Mouse (Mus musculus) G1E (cell line): ENCODE measurements around the gene Egfem1. TPM values are rescaled to one million over a fixed set of nuclear protein-coding genes. Genes with fewer than 3 reads are reported as not detected.

Source experiments
- ATAC-seq: 2 replicates; pipeline ENCODE4 v1.8.0; 2016; ENCODE audit warnings: mild to moderate bottlenecking; ENCODE audit not compliant: insufficient number of reproducible peaks, poor library complexity, low FRiP score, severe bottlenecking; ENCODE audit errors: extremely low read depth
- DNase-seq: peaks from one replicate; pipeline ENCODE4 v3.0.0; 2012; ENCODE audit warnings: low spot score
- H3K27me3 ChIP-seq: 2 replicates; pipeline ENCODE4 v1.6.1; 2012; ENCODE audit warnings: mild to moderate bottlenecking, low read length, inconsistent platforms; ENCODE audit not compliant: insufficient read depth
- H3K36me3 ChIP-seq: replicated peaks from 2 replicates; pipeline ENCODE3; 2012; ENCODE audit warnings: mild to moderate bottlenecking, inconsistent platforms
- H3K4me1 ChIP-seq: 2 replicates; pipeline ENCODE4 v1.6.1; 2012; ENCODE audit warnings: low read depth, low read length, inconsistent platforms, mixed read lengths; ENCODE audit not compliant: insufficient read depth
- H3K4me3 ChIP-seq: 2 replicates; pipeline ENCODE4 v1.5.1; 2012; ENCODE audit warnings: low read depth, mild to moderate bottlenecking, inconsistent platforms, low read length, moderate library complexity, mixed read lengths
- H3K9me3 ChIP-seq: replicated peaks from 2 replicates; pipeline ENCODE4 v1.6.1; 2012; ENCODE audit warnings: inconsistent platforms
- CTCF ChIP-seq: IDR thresholded peaks from 2 replicates; pipeline ENCODE4 v1.5.1; 2012; ENCODE audit warnings: low read depth, low read length, inconsistent platforms, mixed read lengths
- GATA1 ChIP-seq: IDR thresholded peaks from 2 replicates; pipeline ENCODE4 v1.6.1; 2012; ENCODE audit warnings: borderline replicate concordance, low read length, inconsistent platforms, mixed read lengths
- GATA2 ChIP-seq: IDR thresholded peaks from 2 replicates; pipeline ENCODE4 v1.6.1; 2012; ENCODE audit warnings: low read depth, low read length, inconsistent platforms, borderline replicate concordance
- POLR2AphosphoS5 ChIP-seq: IDR thresholded peaks from 2 replicates; pipeline ENCODE4 v1.6.1; 2012; ENCODE audit warnings: low read depth, low read length, inconsistent platforms; ENCODE audit not compliant: insufficient replicate concordance
- TAL1 ChIP-seq: conservative IDR thresholded peaks from 2 replicates; pipeline ENCODE4 v1.6.1; 2012; ENCODE audit warnings: low read depth, low read length, inconsistent platforms, mixed read lengths
- polyA plus RNA-seq: library from polyadenylated mRNA; stranded (reverse); fragments of >175 nt; gene quantifications from 2 replicates; pipeline ENCODE4 v1.2.3, GENCODE M21; 2012
- total RNA-seq, 2 experiments: library from RNA; stranded (forward) in 1 of 2; stranded (reverse) in 1 of 2; fragments of 200-1000 nt in 1 of 2; fragments of >200 nt in 1 of 2; fragmentation: Nextera tagmentation in 1 of 2; gene quantifications; 2 replicates each; pipeline ENCODE4 v1.2.3; 2014 to 2017

The Egfem1 gene
- total and polyA plus RNA-seq, 3 experiments: 0.22 TPM; not detected in 2

- DNase-seq: no peak
- no peaks in the 10 kb centered on the region for H3K4me1 ChIP-seq
- ATAC-seq: no peak
- no peaks in the 10 kb centered on the region for H3K9me3 ChIP-seq
- H3K36me3 ChIP-seq: no peaks in the 10 kb centered on the region
- H3K27me3 ChIP-seq: no peaks in the 10 kb centered on the region
- no peak overlapping the region for H3K4me3 ChIP-seq
- TF ChIP-seq TAL1 (no peak), GATA2 (no peak), GATA1 (no peak), CTCF (no peak), POLR2AphosphoS5 (no peak)
Measured at GRCm38 (mm10) chr3:29197727-29198512, 116.1 kb downstream of the Egfem1 start.

- no peak for ATAC-seq
Measured at GRCm38 (mm10) chr3:29200601-29201000, 118.8 kb downstream of the Egfem1 start.

DNA sequence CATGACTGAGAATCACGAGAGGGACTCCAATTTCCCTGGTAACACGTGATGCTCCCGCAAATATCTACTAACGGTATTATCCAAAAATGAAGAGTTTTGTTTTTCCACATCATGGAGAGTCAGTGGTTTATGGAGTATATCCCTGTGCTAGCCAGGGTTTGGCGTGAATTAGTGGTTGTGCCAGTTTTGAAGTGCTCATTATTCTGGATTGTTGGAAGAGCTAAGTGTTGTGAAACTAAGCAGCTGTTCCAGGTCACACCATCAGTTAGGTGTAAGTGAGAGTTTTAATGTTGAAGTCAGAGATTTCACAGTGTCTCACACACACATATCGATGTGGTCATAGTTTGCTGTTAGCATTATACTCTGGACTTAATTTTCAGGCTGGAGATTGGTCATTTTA, 120.7 kb downstream of the Egfem1 start:
- Histone ChIP-seq H3K4me1 (no peaks in the 10 kb centered on the region), H3K4me3 (no peak overlapping the region), H3K27me3 (no peaks in the 10 kb centered on the region), H3K36me3 (no peaks in the 10 kb centered on the region), H3K9me3 (no peaks in the 10 kb centered on the region)
- DNase-seq (no peak), ATAC-seq (no peak)
- TF ChIP-seq GATA1: no peak
- TF ChIP-seq TAL1: no peak
- TF ChIP-seq CTCF: no peak
- no peak for TF ChIP-seq POLR2AphosphoS5
- TF ChIP-seq GATA2: no peak

More at GRCm38 (mm10) chr3:29200601-29201000, 118.8 kb downstream of the Egfem1 start:
- H3K4me1 ChIP-seq: no peaks in the 10 kb centered on the region
- no peaks in the 10 kb centered on the region for H3K27me3 ChIP-seq
- no peaks in the 10 kb centered on the region for H3K36me3 ChIP-seq
- no peak overlapping the region for H3K4me3 ChIP-seq
- H3K9me3 ChIP-seq: no peaks in the 10 kb centered on the region
- DNase-seq: no peak
- TF ChIP-seq POLR2AphosphoS5: no peak
- no peak for TF ChIP-seq CTCF
- TF ChIP-seq GATA1: no peak
- TF ChIP-seq GATA2: no peak
- TF ChIP-seq TAL1: no peak

GRCm38 (mm10) chr3:29222414-29222813, 140.6 kb downstream of the Egfem1 start:
- Histone ChIP-seq H3K36me3 (no peaks in the 10 kb centered on the region), H3K4me1 (no peaks in the 10 kb centered on the region), H3K9me3 (no peaks in the 10 kb centered on the region), H3K4me3 (no peak overlapping the region), H3K27me3 (no peaks in the 10 kb centered on the region)
- ATAC-seq: no peak
- TF ChIP-seq POLR2AphosphoS5 (no peak), GATA2 (no peak), TAL1 (no peak), GATA1 (no peak), CTCF (no peak)
- DNase-seq: no peak

GRCm38 (mm10) chr3:29229712-29230111, 147.9 kb downstream of the Egfem1 start:
- no peak for ATAC-seq
- TF ChIP-seq CTCF: no peak
- H3K4me3 ChIP-seq: no peak overlapping the region
- H3K27me3 ChIP-seq: no peaks in the 10 kb centered on the region
- no peaks in the 10 kb centered on the region for H3K4me1 ChIP-seq
- H3K9me3 ChIP-seq: no peaks in the 10 kb centered on the region
- no peaks in the 10 kb centered on the region for H3K36me3 ChIP-seq
- no peak for DNase-seq

GRCm38 (mm10) chr3:29235477-29235876, 153.7 kb downstream of the Egfem1 start:
- H3K4me3 ChIP-seq: no peak overlapping the region
- TF ChIP-seq TAL1: no peak
- no peak for TF ChIP-seq GATA1
- no peak for TF ChIP-seq GATA2
- TF ChIP-seq CTCF: no peak
- TF ChIP-seq POLR2AphosphoS5: no peak
- H3K27me3 ChIP-seq: no peaks in the 10 kb centered on the region
- no peaks in the 10 kb centered on the region for H3K36me3 ChIP-seq
- DNase-seq: no peak
- no peaks in the 10 kb centered on the region for H3K9me3 ChIP-seq
- H3K4me1 ChIP-seq: no peaks in the 10 kb centered on the region
- no peak for ATAC-seq

DNA sequence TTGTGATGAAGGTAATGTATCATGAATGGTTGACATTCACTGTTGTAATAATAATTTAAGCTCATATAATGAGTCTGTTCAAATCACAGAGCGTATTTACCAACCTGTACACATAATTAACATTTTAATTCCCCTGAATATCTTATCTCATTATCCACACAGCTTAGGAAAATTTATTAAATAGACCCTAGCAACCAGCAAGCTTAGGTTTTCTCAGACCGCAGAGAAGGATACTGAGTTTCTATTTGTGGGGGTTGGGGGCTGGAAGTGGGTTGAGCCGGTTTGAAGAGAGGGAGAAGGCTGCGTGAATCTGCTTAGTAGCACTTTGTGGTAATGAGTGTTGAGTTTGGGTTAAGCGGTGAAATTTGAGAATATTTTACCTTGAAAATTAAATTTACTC, 154.7 kb downstream of the Egfem1 start:
- Histone ChIP-seq H3K4me3 (no peak overlapping the region), H3K27me3 (no peaks in the 10 kb centered on the region), H3K36me3 (no peaks in the 10 kb centered on the region), H3K9me3 (no peaks in the 10 kb centered on the region), H3K4me1 (no peaks in the 10 kb centered on the region)
- ATAC-seq (no peak), DNase-seq (no peak)
- no peak for TF ChIP-seq TAL1
- TF ChIP-seq CTCF: no peak
- no peak for TF ChIP-seq GATA1
- TF ChIP-seq GATA2: no peak
- no peak for TF ChIP-seq POLR2AphosphoS5
